29 mouse cellular contexts compared by ENCODE assay signal in the genomic region with DNA sequence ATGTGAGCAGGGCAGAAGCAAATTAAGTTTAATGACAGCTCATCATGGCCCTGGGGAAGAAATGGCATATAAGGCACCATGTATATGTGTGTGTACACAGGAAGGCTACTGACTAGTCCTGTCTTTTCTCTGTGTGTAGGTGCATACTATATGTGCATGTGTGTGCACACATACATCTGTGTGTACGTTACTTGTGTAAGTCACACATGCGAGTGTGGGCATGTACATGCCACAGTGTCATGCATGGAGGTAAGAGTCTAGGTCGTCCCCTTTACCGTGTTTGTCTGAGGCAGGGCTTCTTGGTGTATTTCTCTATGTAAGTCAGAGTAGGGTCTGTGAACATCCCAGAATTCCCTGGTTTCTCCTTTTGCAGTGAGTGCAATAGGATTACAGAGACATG.
DNase-seq lines count a peak whose midpoint lies in the region; ATAC-seq lines count a peak whose summit lies in the region.
"Had no signal": no experiment of that assay in that cellular context is flagged by ENCODE, and none has a peak within 500 bp of the region (broad histone marks: within the 10 kb centered on the region; RNA-seq: fewer than 3 reads in every experiment).

No protein-coding gene starts in this region.

- H3K9ac ChIP-seq in forebrain, embryonic 13.5 days = no peak overlapping the region
- no peak overlapping the region for H3K9ac ChIP-seq in hindbrain, embryonic 13.5 days
- no peak overlapping the region for H3K9ac ChIP-seq in hindbrain, embryonic 11.5 days (ENCODE audit: low read depth, low read length)
- H3K9ac ChIP-seq in midbrain, embryonic 16.5 days (ENCODE audit: low read depth, low read length) = no peak overlapping the region
- no peak overlapping the region for H3K9ac ChIP-seq in hindbrain, embryonic 15.5 days
- H3K9ac ChIP-seq: embryonic facial prominence, embryonic 15.5 days; limb, embryonic 15.5 days; liver, embryonic 13.5 days had no signal

- ATAC-seq in forebrain, embryonic 13.5 days = no peak
- ATAC-seq in hindbrain, embryonic 13.5 days (ENCODE audit: low FRiP score) = peak; percentile 54; the same call in 1 of the 2 replicates
- ATAC-seq in hindbrain, embryonic 11.5 days (ENCODE audit: low FRiP score) = no peak
- ATAC-seq in midbrain, embryonic 16.5 days = 0 out of 2 replicates have a peak, but pooled peaks have one; percentile 28
- ATAC-seq in hindbrain, embryonic 15.5 days (ENCODE audit: low FRiP score, low read depth) = peak; percentile 27; the same call in 1 of the 2 replicates
- ATAC-seq: CD4-positive, CD25-positive, alpha-beta regulatory T cell, adult 4 months; intestine, embryonic 16.5 days; lung, postnatal 0 days had no signal

- no peak overlapping the region for H3K4me3 ChIP-seq in forebrain, embryonic 13.5 days
- no peak overlapping the region for H3K4me3 ChIP-seq in forebrain, embryonic 10.5 days
- no peak overlapping the region for H3K4me3 ChIP-seq in hindbrain, embryonic 13.5 days
- H3K4me3 ChIP-seq in hindbrain, embryonic 11.5 days (ENCODE audit: low read depth, low read length) = no peak overlapping the region
- H3K4me3 ChIP-seq in midbrain, embryonic 16.5 days (ENCODE audit: low read depth, low read length) = no peak overlapping the region
- no peak overlapping the region for H3K4me3 ChIP-seq in midbrain, embryonic 10.5 days
- H3K4me3 ChIP-seq in hindbrain, embryonic 15.5 days = no peak overlapping the region
- H3K4me3 ChIP-seq: embryonic facial prominence, embryonic 15.5 days; limb, embryonic 15.5 days; liver, embryonic 13.5 days; megakaryocyte, embryonic 14.5 days had no signal

- peaks cover 33% of the 10 kb centered on the region for H3K4me1 ChIP-seq in forebrain, embryonic 13.5 days
- peaks cover 23% of the 10 kb centered on the region for H3K4me1 ChIP-seq in forebrain, embryonic 10.5 days
- peaks cover 28% of the 10 kb centered on the region for H3K4me1 ChIP-seq in hindbrain, embryonic 13.5 days (replicated peaks)
- no peaks in the 10 kb centered on the region for H3K4me1 ChIP-seq in hindbrain, embryonic 11.5 days (replicated peaks; ENCODE audit: control insufficient read depth, insufficient read depth, low read length)
- H3K4me1 ChIP-seq in midbrain, embryonic 16.5 days (ENCODE audit: control insufficient read depth, insufficient read depth, low read length) = peaks cover 10% of the 10 kb centered on the region; the same call in 1 of the 2 replicates
- H3K4me1 ChIP-seq in midbrain, embryonic 10.5 days = peaks cover 28% of the 10 kb centered on the region
- peaks cover 17% of the 10 kb centered on the region for H3K4me1 ChIP-seq in hindbrain, embryonic 15.5 days (replicated peaks)
- H3K4me1 ChIP-seq: embryonic facial prominence, embryonic 15.5 days; liver, embryonic 13.5 days; megakaryocyte, embryonic 14.5 days had no signal

- peak overlapping the region; percentile 11; the same call in 1 of the 2 replicates for H3K27ac ChIP-seq in forebrain, embryonic 13.5 days
- no peak overlapping the region for H3K27ac ChIP-seq in forebrain, embryonic 10.5 days
- H3K27ac ChIP-seq in hindbrain, embryonic 13.5 days = peak overlapping the region; percentile 30
- no peak overlapping the region for H3K27ac ChIP-seq in hindbrain, embryonic 11.5 days (ENCODE audit: low read depth, low read length)
- no peak overlapping the region for H3K27ac ChIP-seq in midbrain, embryonic 16.5 days (ENCODE audit: low read length)
- no peak overlapping the region for H3K27ac ChIP-seq in midbrain, embryonic 10.5 days (replicated peaks)
- 0 out of 2 replicates have a peak overlapping the region, but pooled peaks have one; percentile 15 for H3K27ac ChIP-seq in hindbrain, embryonic 15.5 days (replicated peaks)
- H3K27ac ChIP-seq: embryonic facial prominence, embryonic 15.5 days; kidney, postnatal 0 days; limb, embryonic 15.5 days; liver, embryonic 13.5 days had no signal

- H3K36me3 ChIP-seq in forebrain, embryonic 13.5 days (ENCODE audit: poor library complexity, severe bottlenecking) = no peaks in the 10 kb centered on the region
- H3K36me3 ChIP-seq in forebrain, embryonic 10.5 days (replicated peaks) = no peaks in the 10 kb centered on the region
- H3K36me3 ChIP-seq in hindbrain, embryonic 13.5 days = no peaks in the 10 kb centered on the region
- no peaks in the 10 kb centered on the region for H3K36me3 ChIP-seq in hindbrain, embryonic 11.5 days (ENCODE audit: control insufficient read depth, insufficient read depth, low read length)
- H3K36me3 ChIP-seq in midbrain, embryonic 16.5 days (ENCODE audit: control insufficient read depth, insufficient read depth, low read length) = no peaks in the 10 kb centered on the region
- H3K36me3 ChIP-seq in midbrain, embryonic 10.5 days = no peaks in the 10 kb centered on the region
- H3K36me3 ChIP-seq in hindbrain, embryonic 15.5 days = no peaks in the 10 kb centered on the region
- H3K36me3 ChIP-seq: embryonic facial prominence, embryonic 15.5 days; limb, embryonic 15.5 days; liver, embryonic 13.5 days had no signal

- H3K4me2 ChIP-seq in forebrain, embryonic 13.5 days = no peak overlapping the region
- H3K4me2 ChIP-seq in hindbrain, embryonic 13.5 days = no peak overlapping the region
- H3K4me2 ChIP-seq in hindbrain, embryonic 11.5 days (replicated peaks; ENCODE audit: low read depth, low read length) = no peak overlapping the region
- no peak overlapping the region for H3K4me2 ChIP-seq in midbrain, embryonic 16.5 days (ENCODE audit: low read length)
- H3K4me2 ChIP-seq in hindbrain, embryonic 15.5 days = no peak overlapping the region
- H3K4me2 ChIP-seq: embryonic facial prominence, embryonic 15.5 days; limb, embryonic 15.5 days; liver, embryonic 13.5 days had no signal

- 91% methylated on average over 4 of the region's 4 CpGs for WGBS in forebrain, embryonic 13.5 days
- 95% methylated on average over 4 of the region's 4 CpGs for WGBS in forebrain, embryonic 10.5 days
- WGBS in hindbrain, embryonic 13.5 days = 88% methylated on average over 4 of the region's 4 CpGs
- WGBS in hindbrain, embryonic 11.5 days = 92% methylated on average over 4 of the region's 4 CpGs
- WGBS in midbrain, embryonic 16.5 days = 95% methylated on average over 4 of the region's 4 CpGs
- WGBS in midbrain, embryonic 10.5 days = 93% methylated on average over 4 of the region's 4 CpGs
- 81% methylated on average over 4 of the region's 4 CpGs for WGBS in hindbrain, embryonic 15.5 days

- H3K9me3 ChIP-seq in forebrain, embryonic 13.5 days (replicated peaks) = no peaks in the 10 kb centered on the region
- no peaks in the 10 kb centered on the region for H3K9me3 ChIP-seq in forebrain, embryonic 10.5 days
- H3K9me3 ChIP-seq in hindbrain, embryonic 13.5 days = no peaks in the 10 kb centered on the region
- H3K9me3 ChIP-seq in hindbrain, embryonic 11.5 days (ENCODE audit: control insufficient read depth, low read length) = no peaks in the 10 kb centered on the region
- H3K9me3 ChIP-seq in midbrain, embryonic 16.5 days (replicated peaks; ENCODE audit: control insufficient read depth, low read length, poor library complexity, severe bottlenecking) = no peaks in the 10 kb centered on the region
- no peaks in the 10 kb centered on the region for H3K9me3 ChIP-seq in midbrain, embryonic 10.5 days (replicated peaks)
- H3K9me3 ChIP-seq in hindbrain, embryonic 15.5 days = no peaks in the 10 kb centered on the region
- H3K9me3 ChIP-seq: embryonic facial prominence, embryonic 15.5 days; limb, embryonic 15.5 days; liver, embryonic 13.5 days; megakaryocyte, embryonic 14.5 days had no signal

- DNase-seq in forebrain, embryonic 10.5 days (ENCODE audit: extremely low spot score, low spot score) = no peak
- no peak for DNase-seq in hindbrain, embryonic 11.5 days (ENCODE audit: low spot score)
- DNase-seq in midbrain, embryonic 10.5 days (ENCODE audit: low spot score) = no peak
- no peak for DNase-seq in thymus, postnatal 36 days
- DNase-seq: adrenal gland, postnatal 14 days; cerebellum, adult 11 months; cerebellum, postnatal 10 days; gastrocnemius, postnatal 25 days; heart, adult 18-20 months; heart, postnatal 14 days; kidney, adult 8-10 months; kidney, postnatal 4 days; liver, embryonic 13.5 days; lung, adult 18-20 months; lung, postnatal 4 days; right cerebral cortex, postnatal 4 days; thymus, adult 2 months; thymus, postnatal 4 days had no signal

- no peaks in the 10 kb centered on the region for H3K27me3 ChIP-seq in forebrain, embryonic 13.5 days
- H3K27me3 ChIP-seq in forebrain, embryonic 10.5 days (ENCODE audit: poor library complexity, severe bottlenecking) = no peaks in the 10 kb centered on the region
- no peaks in the 10 kb centered on the region for H3K27me3 ChIP-seq in hindbrain, embryonic 13.5 days
- H3K27me3 ChIP-seq in hindbrain, embryonic 11.5 days (ENCODE audit: control insufficient read depth, insufficient read depth, low read length) = no peaks in the 10 kb centered on the region
- no peaks in the 10 kb centered on the region for H3K27me3 ChIP-seq in midbrain, embryonic 16.5 days (ENCODE audit: control insufficient read depth, insufficient read depth, low read depth, low read length)
- H3K27me3 ChIP-seq in midbrain, embryonic 10.5 days (ENCODE audit: low read depth, poor library complexity, severe bottlenecking) = no peaks in the 10 kb centered on the region
- no peaks in the 10 kb centered on the region for H3K27me3 ChIP-seq in hindbrain, embryonic 15.5 days
- H3K27me3 ChIP-seq: embryonic facial prominence, embryonic 15.5 days; limb, embryonic 15.5 days; liver, embryonic 13.5 days; megakaryocyte, embryonic 14.5 days had no signal

Comparison
In these comparisons a context has a peak if more than half of its experiments do, and no peak if none do; other contexts are left out.
1. ATAC-seq: peak in hindbrain, embryonic 13.5 days (single experiment), midbrain, embryonic 16.5 days (single experiment) and hindbrain, embryonic 15.5 days (single experiment); none in forebrain, embryonic 13.5 days (single experiment) and hindbrain, embryonic 11.5 days (single experiment).
2. H3K27ac ChIP-seq: peak in forebrain, embryonic 13.5 days (single experiment), hindbrain, embryonic 13.5 days (single experiment) and hindbrain, embryonic 15.5 days (single experiment); none in forebrain, embryonic 10.5 days (single experiment), hindbrain, embryonic 11.5 days (single experiment), midbrain, embryonic 16.5 days (single experiment) and midbrain, embryonic 10.5 days (single experiment).